Mouse (Mus musculus) heart, postnatal 4 days (tissue): ENCODE data around the gene Slc5a2. TPM values are rescaled to one million over a fixed set of nuclear protein-coding genes. Genes with fewer than 3 reads are reported as not detected.
A peak's percentile ranks its signal among the peaks of the same experiment; 100 is the strongest.

ENCODE experiments used
- DNase-seq: peaks from one replicate; pipeline ENCODE4 v3.0.0; 2021
- microRNA-seq, 2 experiments: library from miRNA; unstranded; fragments of <30 nt; microRNA quantifications; one replicate each; pipeline ENCODE4 v1.2.0; 2021 to 2022
- total RNA-seq, 2 experiments: library from RNA; stranded (reverse); gene quantifications; 2 replicates each; pipeline ENCODE4 v1.2.3; 2021

Slc5a2 gene
- total RNA-seq, 2 experiments from 2014 or later, result not detected

DNA sequence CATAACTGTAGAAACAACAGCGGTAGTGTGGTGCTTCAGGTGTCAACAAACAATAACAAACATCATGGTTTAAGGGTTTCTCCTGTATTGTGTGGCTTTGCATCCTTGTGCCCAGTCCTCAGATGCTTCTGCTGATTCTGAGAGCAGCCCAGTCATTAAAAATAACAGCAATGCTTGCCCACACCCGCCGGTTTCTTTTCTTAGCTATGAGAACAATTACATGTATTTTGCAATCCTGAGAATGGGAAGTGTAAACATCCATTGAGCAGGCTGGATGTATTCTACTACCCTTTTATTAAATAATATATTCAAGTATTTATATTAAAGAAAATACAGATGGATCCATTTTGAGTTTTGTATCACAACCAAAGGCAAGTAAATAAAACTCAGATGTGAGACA is 36.7 kb downstream of the Slc5a2 start:
- DNase-seq, result no peak

GRCm38 (mm10) chr7:128304198-128304597 is 38.7 kb downstream of the Slc5a2 start:
- no peak for DNase-seq

- DNase-seq, result peak; percentile 70
These were observed 39.5 kb downstream of the Slc5a2 start for GRCm38 (mm10) chr7:128304907-128305306.

- no peak for DNase-seq
These were observed 42.4 kb downstream of the Slc5a2 start for GRCm38 (mm10) chr7:128307851-128308250.

- no peak for DNase-seq
These were observed 43.8 kb downstream of the Slc5a2 start for GRCm38 (mm10) chr7:128309216-128309615.

- DNase-seq, result no peak
These were observed 44.3 kb downstream of the Slc5a2 start for GRCm38 (mm10) chr7:128309776-128310175.

GRCm38 (mm10) chr7:128310229-128310688 is 44.8 kb downstream of the Slc5a2 start:
- peak; percentile 32 for DNase-seq

- no peak for DNase-seq
These were observed 45.8 kb downstream of the Slc5a2 start for GRCm38 (mm10) chr7:128311263-128311662.

DNA sequence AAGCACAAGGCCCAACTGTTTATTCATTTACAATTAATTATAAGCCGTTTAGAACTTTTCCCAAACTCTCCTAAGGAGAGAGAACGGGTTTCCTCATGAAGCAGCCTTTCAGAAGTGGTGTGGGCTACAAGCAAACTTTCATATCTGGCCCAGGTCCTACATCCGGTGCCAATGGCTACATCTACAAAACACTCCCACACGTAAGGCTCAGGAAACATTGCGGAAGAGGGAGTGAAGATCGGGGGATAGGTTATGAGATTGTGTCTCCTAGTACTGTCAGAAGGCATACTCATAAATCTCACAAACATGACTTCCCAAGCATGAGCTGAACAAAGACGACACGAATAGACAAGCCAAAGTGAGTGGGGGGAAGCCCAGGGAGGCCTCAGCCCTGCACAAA is 46.4 kb downstream of the Slc5a2 start:
- no peak for DNase-seq

GRCm38 (mm10) chr7:128312375-128313059 is 47.1 kb downstream of the Slc5a2 start:
- no peak for DNase-seq

DNA sequence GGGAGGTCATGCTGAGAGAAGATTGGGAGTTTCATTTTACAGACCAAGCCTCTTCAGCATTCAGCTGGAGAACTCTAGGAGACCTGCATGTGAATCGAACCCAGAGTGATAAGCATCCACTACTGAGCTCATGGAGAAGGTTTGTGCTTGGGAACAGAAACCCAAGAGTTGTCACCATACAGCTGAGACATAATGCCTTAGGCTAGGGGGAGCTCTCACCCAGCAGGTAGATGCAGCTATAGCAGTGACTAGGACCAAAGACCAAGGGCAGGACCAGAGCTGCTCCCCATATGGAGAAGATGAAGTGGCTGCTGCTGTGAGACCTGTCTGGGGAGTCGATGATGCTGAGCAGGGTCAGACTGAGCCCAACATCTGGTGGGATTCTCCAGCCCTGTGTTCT is 48.1 kb downstream of the Slc5a2 start:
- no peak for DNase-seq

- no peak for DNase-seq
These were observed 49.0 kb downstream of the Slc5a2 start for GRCm38 (mm10) chr7:128314491-128314890.

GRCm38 (mm10) chr7:128317011-128317410 is 51.6 kb downstream of the Slc5a2 start:
- DNase-seq, result no peak

DNA sequence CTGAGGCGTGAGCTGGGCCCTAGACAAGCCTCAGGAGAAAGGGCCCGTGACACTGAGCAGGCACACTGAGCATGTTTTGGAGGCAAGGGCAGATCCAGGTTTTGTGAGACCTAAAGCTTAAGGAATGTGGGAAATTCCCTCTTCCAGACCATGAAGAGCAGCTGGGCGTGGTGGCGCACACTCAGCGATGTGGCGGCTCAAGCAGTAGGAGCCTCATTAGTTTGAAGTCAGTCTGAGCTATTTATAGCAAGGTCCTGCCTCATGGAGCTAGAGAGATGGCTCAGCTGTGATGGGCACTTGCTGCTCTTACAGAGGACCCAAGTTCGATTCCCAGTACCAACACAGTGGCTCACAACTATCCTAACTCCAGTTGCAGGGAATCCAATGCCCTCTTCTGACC is 53.7 kb downstream of the Slc5a2 start:
- no peak for DNase-seq

GRCm38 (mm10) chr7:128320219-128320816 is 54.9 kb downstream of the Slc5a2 start:
- DNase-seq, result no peak

GRCm38 (mm10) chr7:128321260-128321659 is 55.8 kb downstream of the Slc5a2 start:
- DNase-seq, result no peak

Small RNAs within 50 kb of the gene (microRNA-seq; reads per million reads assigned to microRNA genes)
- gene Mir3103, result 0.20 to 0.35 reads per million in 2 experiments

Other genes with a start within 250 kb of the Slc5a2 start
- gene Itgam, start 203.0 kb upstream of the Slc5a2 start, total RNA-seq, result 1 to 10 TPM; 1.8 to 2.5 TPM
- not detected for gene Gm49368, start 203.0 kb upstream of the Slc5a2 start, total RNA-seq
- gene Itgax, start 136.1 kb upstream of the Slc5a2 start, total RNA-seq, result under 1 TPM; 0.09 to 0.19 TPM
- under 1 TPM in 1 of 2 experiments, not detected in 1; 0.56 TPM for gene Itgad, start 111.3 kb upstream of the Slc5a2 start, total RNA-seq
- 1,000 to 10,000 TPM; 1,037 to 1,183 TPM for gene Cox6a2, start 59.3 kb upstream of the Slc5a2 start, total RNA-seq
- 10 to 100 TPM; 13.3 to 13.8 TPM for gene Armc5, start 28.3 kb upstream of the Slc5a2 start, total RNA-seq
- gene 9130023H24Rik, start 27.6 kb upstream of the Slc5a2 start, total RNA-seq, result 1 to 10 TPM; 5.3 to 6.8 TPM
- 100 to 1,000 TPM; 101 to 108 TPM for gene Tgfb1i1, start 18.8 kb upstream of the Slc5a2 start, total RNA-seq
- 10 to 100 TPM; 12.4 to 13.1 TPM for gene BC017158, start 32.5 kb downstream of the Slc5a2 start, total RNA-seq
- gene Rgs10, start 153.1 kb downstream of the Slc5a2 start, total RNA-seq, result 1 to 10 TPM; 8.4 to 9.5 TPM
- 10 to 100 TPM; 57.6 to 66.6 TPM for gene Tial1, start 196.1 kb downstream of the Slc5a2 start, total RNA-seq